8 mouse cellular contexts compared by ENCODE assay signal in the genomic region with DNA sequence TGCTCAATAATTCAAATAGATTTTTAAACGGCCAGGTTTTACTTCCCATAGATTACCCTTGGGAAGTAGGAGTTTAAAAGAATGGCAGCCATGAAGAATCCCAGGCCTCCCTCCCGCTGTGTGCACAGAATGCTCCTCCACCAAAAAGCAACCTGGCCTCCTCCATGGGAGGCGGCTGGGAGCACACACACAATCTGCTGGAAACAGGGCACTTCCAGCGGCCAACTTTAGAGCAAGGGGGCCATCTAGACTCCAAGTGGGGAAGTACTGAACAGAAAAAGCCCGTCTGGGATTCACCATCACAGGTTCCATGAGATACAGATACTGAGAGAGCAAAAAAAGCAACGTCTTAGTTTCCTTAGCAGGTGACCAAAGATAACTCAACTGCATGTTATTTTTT.
A peak's percentile ranks its signal among the peaks of the same experiment; 100 is the strongest.
DNase-seq lines count a peak whose midpoint lies in the region; ATAC-seq and TF ChIP-seq lines count a peak whose summit lies in the region.

No protein-coding gene starts in this region.

- TF ChIP-seq CTCF in forebrain, postnatal 0 days (IDR thresholded peaks at IDR 0.05; ENCODE audit: low read depth), result peak; percentile 80

- no peak overlapping the region for H3K9ac ChIP-seq in forebrain, postnatal 0 days

- no peak overlapping the region for H3K4me3 ChIP-seq in forebrain, postnatal 0 days (ENCODE audit: low read depth, low read length)

- intact Hi-C loops in heart, postnatal 14 days (cut with DNase I), result loop anchor here (2.0 kb wide), 1 partner anchor 405 kb away; no protein-coding TSS in a partner anchor
- intact Hi-C loops in left cerebral cortex, postnatal 10 days (cut with DNase I), result loop anchor here (5.0 kb wide), 1 partner anchor 405 kb away; no protein-coding TSS in a partner anchor

- H3K9me3 ChIP-seq in forebrain, postnatal 0 days (ENCODE audit: low read length), result no peaks in the 10 kb centered on the region

- no peak overlapping the region for H3K4me2 ChIP-seq in forebrain, postnatal 0 days (ENCODE audit: low read depth)

- no peaks in the 10 kb centered on the region for H3K4me1 ChIP-seq in forebrain, postnatal 0 days (ENCODE audit: insufficient read depth)

- no peak overlapping the region for H3K27ac ChIP-seq in forebrain, postnatal 0 days (ENCODE audit: low read depth, low read length)

- peak; percentile 11 to 24 for DNase-seq in heart, postnatal 14 days
- no peak for DNase-seq in heart, adult 11 months
- peak; percentile 13 for DNase-seq in cerebellum, adult 11 months
- peak; percentile 89 for DNase-seq in forebrain, postnatal 0 days
- peak; percentile 57 to 76 for DNase-seq in left cerebral cortex, postnatal 10 days (ENCODE audit: extremely low spot score in 1 of 2, low spot score in 2 of 2)
- DNase-seq in right cerebral cortex, adult 18-20 months, result peak; percentile 79
- DNase-seq in gastrocnemius, adult 18-20 months (ENCODE audit: low spot score), result no peak

- H3K27me3 ChIP-seq in forebrain, postnatal 0 days (ENCODE audit: insufficient read depth, low read length), result no peaks in the 10 kb centered on the region

- peak; percentile 98 for ATAC-seq in forebrain, postnatal 0 days
- ATAC-seq in megakaryocyte-erythroid progenitor cell, adult 5-6 weeks (replicated peaks; ENCODE audit: low FRiP score, low TSS enrichment, poor library complexity, severe bottlenecking), result no peak

- 8% methylated on average over 6 of the region's 6 CpGs for WGBS in forebrain, postnatal 0 days

- H3K36me3 ChIP-seq in forebrain, postnatal 0 days (ENCODE audit: insufficient read depth), result no peaks in the 10 kb centered on the region

Comparison
In these comparisons a context has a peak if more than half of its experiments do, and no peak if none do; other contexts are left out.
1. DNase-seq: peak in heart, postnatal 14 days (2 of 2), cerebellum, adult 11 months (single experiment), forebrain, postnatal 0 days (single experiment), left cerebral cortex, postnatal 10 days (2 of 2) and right cerebral cortex, adult 18-20 months (single experiment); none in heart, adult 11 months (single experiment) and gastrocnemius, adult 18-20 months (single experiment).